Mouse (Mus musculus) spleen, postnatal 14 days (tissue): ENCODE measurements around the gene Kcnh7.
"Not testable (repeated sequence)": the region's sequence is repeated elsewhere in the genome, so short reads cannot be mapped to it uniquely, and the experiment has no call there.

Experiments used
- DNase-seq, 2 experiments: peaks; one replicate each; pipeline ENCODE4 v3.0.0; 2021 to 2022; ENCODE audit warnings: low spot score in 2 of 2

Gene Kcnh7

DNA sequence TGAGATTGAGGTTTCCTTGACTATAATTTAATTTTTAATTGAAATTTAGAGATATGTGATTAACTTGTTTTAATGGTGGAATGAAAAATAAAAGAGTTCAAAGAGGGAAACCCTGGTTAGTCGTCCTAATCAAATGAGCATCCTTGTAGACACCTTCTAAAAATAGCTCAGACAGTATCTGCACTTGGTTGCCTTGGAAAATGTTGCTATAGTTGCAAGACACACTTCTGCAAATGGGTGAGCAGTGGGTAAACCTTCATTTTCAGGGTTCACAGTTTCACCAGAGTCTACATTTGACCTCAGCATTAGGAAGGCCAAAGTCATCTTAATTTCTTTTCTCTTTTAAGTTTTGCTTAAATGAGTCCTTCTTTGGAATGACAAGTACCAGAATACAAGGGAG lies 465.7 kb downstream of the Kcnh7 start:
- DNase-seq, result no peak

GRCm38 (mm10) chr2:62717270-62717669 lies 466.8 kb downstream of the Kcnh7 start:
- no peak for DNase-seq

GRCm38 (mm10) chr2:62715260-62715659 lies 468.8 kb downstream of the Kcnh7 start:
- DNase-seq, result no peak

DNA sequence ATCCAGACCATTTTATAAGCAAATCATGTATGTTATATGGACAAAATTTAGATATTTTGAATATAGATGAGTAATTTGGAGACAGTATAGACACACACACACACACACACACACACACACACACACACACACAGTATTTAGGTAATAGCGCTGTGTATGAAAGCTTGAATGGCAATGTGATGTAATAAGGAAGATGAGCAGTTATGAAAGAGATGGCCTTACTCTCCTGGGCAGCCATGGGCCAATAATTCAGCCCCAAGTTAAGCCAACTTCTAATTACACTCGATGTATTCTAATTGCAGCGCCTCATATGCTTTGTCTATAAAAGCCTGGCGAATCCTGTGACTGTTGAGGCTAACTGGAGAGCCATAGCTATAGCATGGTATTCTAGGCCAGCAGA lies 469.7 kb downstream of the Kcnh7 start:
- not testable (repeated sequence) for DNase-seq

- DNase-seq, result no peak
Measured at GRCm38 (mm10) chr2:62709633-62710032, 474.5 kb downstream of the Kcnh7 start.

DNA sequence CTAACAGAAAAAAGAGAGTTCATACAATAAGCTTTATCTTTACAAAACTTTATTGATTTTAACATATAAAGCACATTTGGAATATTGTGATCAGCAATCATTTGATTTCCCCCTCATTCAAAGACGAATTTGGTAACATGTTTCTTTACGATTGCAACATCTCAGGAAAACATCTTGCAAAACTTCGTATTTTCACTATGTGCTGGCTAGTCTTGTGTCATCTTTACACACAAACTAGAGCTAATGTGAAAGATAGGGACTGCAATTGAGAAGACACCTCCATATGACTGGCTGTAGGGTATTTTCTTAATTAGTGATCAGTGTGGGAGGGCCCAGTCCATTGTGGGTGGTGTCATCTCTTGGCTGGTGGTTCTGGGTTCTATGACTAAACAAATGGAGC lies 477.8 kb downstream of the Kcnh7 start:
- DNase-seq, result no peak

DNA sequence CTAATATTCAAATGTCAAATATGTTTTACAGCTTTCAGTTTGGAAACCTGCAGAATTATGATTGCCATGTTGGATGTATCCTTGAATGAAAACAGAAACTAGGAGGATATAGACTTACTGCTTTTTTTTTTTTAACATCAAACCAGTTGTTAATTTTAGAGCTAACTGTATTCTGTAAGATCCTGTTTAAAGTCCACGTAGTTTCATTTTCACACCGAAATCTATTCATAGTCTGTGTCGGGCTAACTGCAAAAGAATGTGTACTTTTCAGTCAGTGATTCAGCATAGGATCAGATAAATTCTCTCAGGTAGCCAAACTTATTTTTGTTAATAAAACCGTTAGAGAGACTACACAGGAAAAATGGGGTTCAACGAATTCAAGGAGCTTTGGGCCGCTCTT lies 498.2 kb downstream of the Kcnh7 start:
- no peak for DNase-seq

DNA sequence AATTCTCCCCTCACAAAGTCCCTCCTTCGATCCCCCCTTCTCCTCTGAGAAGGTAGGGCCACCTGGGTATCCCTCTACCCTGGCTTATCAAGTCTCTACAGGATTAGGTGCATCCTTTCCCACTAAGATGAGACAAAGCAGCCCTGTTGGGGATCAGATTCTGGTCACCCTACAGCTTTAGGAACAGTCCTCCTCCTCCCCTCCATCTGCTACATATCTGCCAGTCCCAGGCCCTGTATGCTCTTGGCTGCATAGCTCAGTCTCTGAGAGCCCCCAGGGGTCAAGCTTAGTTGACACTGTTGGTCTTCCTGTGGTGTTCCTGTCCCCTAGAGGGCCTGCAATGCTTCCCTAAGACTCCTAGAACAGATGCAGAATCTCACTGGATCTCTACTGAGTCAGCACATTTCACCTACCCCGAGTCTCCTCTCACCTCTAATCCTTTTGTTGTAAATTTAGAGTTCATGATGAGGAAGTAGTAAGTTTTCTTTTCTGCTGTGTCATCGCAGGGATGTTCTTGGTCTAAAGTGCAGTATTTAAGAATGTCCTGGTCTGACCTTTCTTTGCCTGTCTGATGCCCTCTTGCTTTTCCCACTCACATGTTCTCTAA lies 499.0 kb downstream of the Kcnh7 start:
- DNase-seq, result no peak

- DNase-seq, result no peak
Measured at GRCm38 (mm10) chr2:62681667-62682066, 502.4 kb downstream of the Kcnh7 start.

DNA sequence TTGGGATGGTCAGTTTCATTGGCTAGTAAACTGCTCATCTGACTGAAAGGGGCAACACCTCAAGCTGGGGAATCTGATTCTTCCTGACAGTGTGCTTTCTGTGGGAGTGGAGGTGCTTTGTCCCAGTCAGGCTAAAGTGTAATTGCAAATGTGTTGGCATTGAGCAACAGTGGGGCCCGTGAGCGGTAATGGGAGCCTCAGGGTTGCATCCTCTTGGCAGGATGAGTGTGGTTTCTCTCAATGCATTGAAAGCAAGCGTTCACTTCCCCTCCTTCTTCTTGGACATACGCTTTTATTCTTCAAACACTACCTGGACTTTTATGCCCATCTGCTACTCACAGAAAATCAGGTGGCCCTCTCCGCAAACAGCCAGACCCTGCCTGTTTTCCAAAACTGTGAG lies 511.3 kb downstream of the Kcnh7 start:
- DNase-seq, result no peak

- no peak for DNase-seq
Measured at GRCm38 (mm10) chr2:62670767-62671166, 513.3 kb downstream of the Kcnh7 start.

DNA sequence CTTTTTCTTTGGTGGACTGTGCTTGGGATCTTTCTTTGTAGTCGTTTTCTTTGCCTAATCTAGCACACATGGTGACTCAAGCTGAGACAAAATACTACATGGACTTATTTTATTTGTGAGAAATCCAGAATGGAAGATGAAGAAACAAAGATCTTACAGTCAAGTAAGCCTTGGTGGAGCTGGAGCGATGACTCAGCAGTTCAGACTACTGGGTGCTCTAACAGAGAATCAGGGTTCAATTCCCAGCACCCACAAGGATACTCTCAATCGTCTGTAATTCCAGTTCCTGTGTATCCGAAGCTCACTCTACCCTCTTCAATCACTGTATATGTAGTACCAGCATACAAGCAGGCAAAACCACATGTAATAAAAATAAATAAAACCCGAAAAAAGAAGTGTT lies 513.8 kb downstream of the Kcnh7 start:
- DNase-seq, result no peak

- no peak for DNase-seq
Measured at GRCm38 (mm10) chr2:62669848-62670247, 514.2 kb downstream of the Kcnh7 start.

- no peak for DNase-seq
Measured at GRCm38 (mm10) chr2:62665536-62665935, 518.6 kb downstream of the Kcnh7 start.

GRCm38 (mm10) chr2:62664839-62665238 lies 519.2 kb downstream of the Kcnh7 start:
- no peak for DNase-seq

DNA sequence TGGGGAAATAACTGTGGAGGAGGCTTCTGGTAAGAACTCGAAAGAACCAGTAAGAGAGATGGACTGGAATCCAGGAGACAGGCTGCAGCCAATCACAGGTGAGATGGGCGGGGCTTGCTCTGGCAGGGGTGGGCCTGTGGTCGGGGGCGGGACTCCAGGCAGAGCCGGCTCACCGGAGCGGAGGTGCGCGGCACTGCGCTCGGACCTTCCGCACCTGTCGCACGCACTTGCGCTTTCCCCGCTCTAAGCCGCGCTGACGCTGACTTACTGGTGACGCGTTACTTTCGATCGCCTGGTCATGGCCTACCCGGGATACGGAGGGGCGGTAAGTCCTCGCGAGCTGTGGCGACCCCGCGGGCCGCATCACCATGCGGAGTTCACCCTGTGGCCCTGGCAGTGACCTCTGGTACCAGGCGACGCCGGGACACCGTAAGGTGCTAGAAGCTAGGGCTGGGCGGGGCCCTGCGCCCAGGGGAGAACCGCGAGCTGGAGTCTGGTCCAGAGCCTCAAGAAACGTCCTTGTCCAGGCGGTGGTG lies 519.9 kb downstream of the Kcnh7 start, which contains the start of gene Gca:
Gene Gca, plus strand, starts transcription at position 151 of the 536 bp plus-strand sequence.
- peak; percentile 55 to 58 for DNase-seq

DNA sequence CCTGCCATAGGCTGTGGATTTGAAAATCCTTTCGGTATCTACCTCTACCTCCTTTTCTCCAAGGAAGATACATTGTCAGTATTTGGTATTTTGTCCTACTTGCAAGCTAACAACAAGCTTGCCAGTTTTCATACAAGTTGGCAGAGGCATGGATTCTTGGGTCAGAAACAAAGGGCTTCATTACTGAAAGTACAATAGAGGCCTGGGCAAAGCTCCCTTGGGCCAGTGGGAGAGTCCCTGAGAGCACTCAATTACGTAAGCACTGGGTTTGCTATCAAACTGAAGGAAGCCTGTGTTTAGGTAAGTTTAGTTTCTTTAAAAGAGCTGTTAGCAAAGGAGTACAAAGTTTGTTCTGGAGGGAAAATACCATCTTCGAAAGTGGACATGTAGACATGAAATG lies 521.5 kb downstream of the Kcnh7 start:
- no peak for DNase-seq

DNA sequence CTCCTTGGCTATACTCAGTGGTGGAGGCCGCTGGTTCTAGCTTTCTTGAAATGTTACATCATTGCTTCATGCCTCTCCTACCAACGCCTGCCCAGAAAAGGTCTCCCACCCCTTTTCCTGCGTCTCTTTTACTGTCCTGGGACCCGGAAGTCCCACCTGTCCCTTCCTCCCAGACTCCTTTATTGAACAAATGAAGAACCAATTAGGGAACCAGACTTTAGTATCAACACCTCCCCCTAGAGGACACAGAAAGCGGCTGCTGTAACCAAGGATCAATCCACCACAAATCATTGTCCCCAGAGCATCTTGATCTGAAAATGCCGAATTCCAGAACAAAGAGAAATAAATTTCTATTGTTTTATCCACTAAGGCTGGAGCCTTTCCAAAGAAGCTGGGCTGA lies 523.5 kb downstream of the Kcnh7 start:
- DNase-seq, result no peak

- DNase-seq, result no peak
Measured at GRCm38 (mm10) chr2:62656072-62656471, 528.0 kb downstream of the Kcnh7 start.

DNA sequence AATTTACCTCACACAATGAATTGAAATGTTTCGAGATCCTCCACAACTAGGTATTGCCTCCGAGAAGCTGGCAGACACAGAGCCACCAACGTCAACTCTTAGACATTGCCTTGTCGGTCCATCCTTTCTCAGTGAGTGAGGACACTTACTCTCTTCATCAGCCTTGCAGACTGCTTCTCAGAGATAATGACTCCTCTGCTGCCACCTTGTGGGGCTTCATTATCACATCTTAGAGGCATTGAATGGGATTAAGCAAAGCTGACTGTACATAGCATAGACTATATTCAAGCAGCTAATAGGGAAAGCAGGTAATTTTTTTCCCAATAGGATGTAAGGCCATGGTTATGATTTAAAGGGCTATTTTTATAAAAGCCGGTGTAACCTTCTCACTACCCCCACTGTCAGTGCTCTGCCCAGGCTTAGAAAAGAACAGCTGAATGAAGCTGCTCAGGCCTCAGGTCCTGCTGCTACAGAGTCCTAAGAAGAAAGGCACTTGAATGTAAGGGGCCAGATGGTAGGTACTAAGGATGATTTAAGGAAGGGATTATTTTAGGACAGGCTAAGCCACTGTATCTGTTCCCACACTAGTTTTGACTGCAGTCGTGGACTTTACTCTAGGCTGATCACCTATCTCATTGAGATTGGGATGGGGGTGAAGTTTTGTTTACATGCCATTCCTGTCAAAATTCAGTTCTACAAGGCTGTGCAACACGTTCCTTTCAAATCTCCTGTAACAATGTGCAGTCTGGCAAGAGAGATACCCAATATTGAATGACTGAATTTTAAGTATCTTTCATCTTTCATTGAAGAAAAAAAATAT lies 529.4 kb downstream of the Kcnh7 start:
- DNase-seq, result peak in 1 of 2 experiments; percentile 40

DNA sequence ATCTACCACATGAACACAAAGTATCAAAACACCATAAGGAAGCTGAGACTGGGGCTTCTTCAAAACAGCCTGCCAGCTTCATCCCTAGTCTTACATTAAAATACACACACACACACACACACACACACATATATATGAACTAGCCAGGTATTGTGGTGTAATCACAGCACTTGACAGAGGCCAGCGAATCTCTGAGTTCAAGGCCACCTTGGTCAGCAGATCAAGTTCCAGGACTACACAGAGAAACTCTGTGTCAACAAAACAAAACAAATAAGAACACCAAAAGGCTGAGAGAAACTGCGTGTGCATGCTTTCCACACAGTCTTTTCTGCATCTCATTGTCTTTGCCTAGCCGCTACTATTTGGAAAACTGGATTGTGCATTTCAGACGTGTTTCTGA lies 531.6 kb downstream of the Kcnh7 start:
- no peak for DNase-seq

DNA sequence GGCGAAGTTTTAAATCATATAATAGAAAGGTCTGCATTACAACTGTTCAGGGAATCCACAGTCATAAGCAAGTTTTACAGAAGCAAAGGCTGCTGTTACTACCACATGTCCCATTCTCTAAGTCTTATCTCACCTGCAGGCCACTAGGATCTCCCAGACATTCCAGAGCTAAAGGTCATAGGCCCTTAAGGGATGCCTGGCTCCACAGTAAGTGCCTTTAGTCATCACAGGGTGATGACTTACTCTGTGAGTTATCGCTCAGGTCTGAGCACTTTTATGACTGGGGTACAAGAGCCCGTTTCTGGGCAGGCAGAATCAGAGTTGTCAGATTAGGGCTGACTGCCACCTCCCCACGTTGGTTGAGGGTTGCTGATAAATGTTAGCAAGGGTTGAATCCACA lies 532.2 kb downstream of the Kcnh7 start:
- no peak for DNase-seq

DNA sequence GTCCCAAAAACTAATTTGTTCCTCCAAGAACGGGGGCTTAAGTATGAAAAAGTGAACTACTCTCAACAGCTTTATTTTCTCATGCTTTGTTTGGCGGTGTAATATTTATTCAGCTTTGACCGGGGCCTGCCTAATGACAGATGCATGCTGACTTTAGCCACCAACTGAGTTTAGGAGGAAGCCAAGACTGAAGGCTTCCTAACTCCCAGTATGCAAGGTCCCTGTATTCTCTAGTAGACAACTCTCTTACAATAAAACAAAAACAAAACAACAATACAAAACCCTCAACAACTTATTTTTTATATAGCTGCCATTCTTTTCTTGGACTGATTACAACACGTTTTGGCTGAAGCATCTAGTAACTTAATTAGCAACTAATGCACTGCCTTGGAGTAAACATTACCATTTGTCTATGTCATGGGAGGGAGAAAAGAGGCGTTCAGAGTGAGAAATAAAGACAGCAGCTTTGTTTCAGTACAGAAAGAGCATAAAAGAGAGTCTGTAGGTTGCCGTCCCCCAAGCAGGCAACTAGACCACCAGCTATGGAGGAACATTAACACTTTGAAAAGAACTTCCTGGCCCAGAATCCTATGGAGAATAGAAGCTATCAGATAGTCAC lies 537.3 kb downstream of the Kcnh7 start:
- DNase-seq, result no peak
